Mouse (Mus musculus) adrenal gland (tissue): ENCODE measurements around the gene Large1.
"Not testable (repeated sequence)": the region's sequence is repeated elsewhere in the genome, so short reads cannot be mapped to it uniquely, and the experiment has no call there.

Source experiments
- intact Hi-C: fragments of 180-260 bp; cut with DNase I; formaldehyde crosslinking; loops from one replicate; pipeline ENCODE4 v1.15.1; 2025

Large1 gene

GRCm38 (mm10) chr8:73029787-73030186, 323.6 kb downstream of the Large1 start:
- intact Hi-C loops = no loop called here

GRCm38 (mm10) chr8:73018241-73018640, 335.1 kb downstream of the Large1 start:
- intact Hi-C loops = no loop called here

- intact Hi-C loops = no loop called here
These were observed 335.7 kb downstream of the Large1 start for GRCm38 (mm10) chr8:73017601-73018000.

GRCm38 (mm10) chr8:73016303-73016702, 337.0 kb downstream of the Large1 start:
- intact Hi-C loops = no loop called here

- intact Hi-C loops = loop anchor here (5.0 to 10.0 kb wide), 2 partner anchors 190 to 337 kb away; no protein-coding TSS in a partner anchor
These were observed 345.9 kb downstream of the Large1 start for GRCm38 (mm10) chr8:73007489-73007888.

GRCm38 (mm10) chr8:73003858-73004257, 349.5 kb downstream of the Large1 start:
- intact Hi-C loops = loop anchor here (10.0 kb wide), 1 partner anchor 341 kb away; no protein-coding TSS in a partner anchor

- intact Hi-C loops = no loop called here
These were observed 359.5 kb downstream of the Large1 start for GRCm38 (mm10) chr8:72993831-72994230.

- intact Hi-C loops = no loop called here
These were observed 362.9 kb downstream of the Large1 start for GRCm38 (mm10) chr8:72990425-72990824.

- intact Hi-C loops = no loop called here
These were observed 370.5 kb downstream of the Large1 start for GRCm38 (mm10) chr8:72982832-72983231.

GRCm38 (mm10) chr8:72955074-72955473, 398.3 kb downstream of the Large1 start:
- intact Hi-C loops = no loop called here

- intact Hi-C loops = not testable (repeated sequence)
These were observed 411.9 kb downstream of the Large1 start for GRCm38 (mm10) chr8:72941393-72941792.

GRCm38 (mm10) chr8:72919182-72919902, 434.0 kb downstream of the Large1 start:
- intact Hi-C loops = no loop called here

GRCm38 (mm10) chr8:72905491-72905890, 447.8 kb downstream of the Large1 start:
- intact Hi-C loops = no loop called here

- intact Hi-C loops = no loop called here
These were observed 451.7 kb downstream of the Large1 start for GRCm38 (mm10) chr8:72901591-72901990.

GRCm38 (mm10) chr8:72899321-72899720, 454.0 kb downstream of the Large1 start:
- intact Hi-C loops = no loop called here

GRCm38 (mm10) chr8:72883033-72883432, 470.3 kb downstream of the Large1 start:
- intact Hi-C loops = no loop called here

- intact Hi-C loops = no loop called here
These were observed 479.9 kb downstream of the Large1 start for GRCm38 (mm10) chr8:72873411-72873810.

- intact Hi-C loops = no loop called here
These were observed 506.5 kb downstream of the Large1 start for GRCm38 (mm10) chr8:72846881-72847280.

- intact Hi-C loops = no loop called here
These were observed 517.5 kb downstream of the Large1 start for GRCm38 (mm10) chr8:72835863-72836262.

GRCm38 (mm10) chr8:72833112-72833511, 520.2 kb downstream of the Large1 start:
- intact Hi-C loops = no loop called here

GRCm38 (mm10) chr8:72832371-72832770, 521.0 kb downstream of the Large1 start:
- intact Hi-C loops = no loop called here

GRCm38 (mm10) chr8:72817655-72818349, 535.5 kb downstream of the Large1 start:
- intact Hi-C loops = no loop called here

- intact Hi-C loops = no loop called here
These were observed 536.7 kb downstream of the Large1 start for GRCm38 (mm10) chr8:72816679-72817078.
